Mouse (Mus musculus) embryonic facial prominence, embryonic 15.5 days (tissue): ENCODE data around the gene Tmem200a. TPM values are rescaled to one million over a fixed set of nuclear protein-coding genes. Genes with fewer than 3 reads are reported as not detected.
"Not testable (repeated sequence)": the region's sequence is repeated elsewhere in the genome, so short reads cannot be mapped to it uniquely, and the experiment has no call there.

Experiments
- ATAC-seq: fragments of 200-750 bp; cut with Nextera tagmentation; 2 replicates; pipeline ENCODE4 v1.8.0; 2017; ENCODE audit warnings: low read depth, moderate TSS enrichment; ENCODE audit not compliant: insufficient number of reproducible peaks, low FRiP score, low TSS enrichment
- H3K27ac ChIP-seq: fragments of 300-500 bp; sonication (generic); replicated peaks from 2 replicates; pipeline ENCODE4 v1.5.1; 2015; ENCODE audit warnings: mild to moderate bottlenecking, inconsistent platforms
- H3K27me3 ChIP-seq: fragments of 300-500 bp; sonication (generic); 2 replicates; pipeline ENCODE4 v1.6.1; 2015; ENCODE audit warnings: inconsistent platforms
- H3K36me3 ChIP-seq: fragments of 300-500 bp; sonication (generic); 2 replicates; pipeline ENCODE4 v1.6.1; 2015; ENCODE audit warnings: mild to moderate bottlenecking, inconsistent platforms
- H3K4me1 ChIP-seq: fragments of 300-500 bp; sonication (generic); 2 replicates; pipeline ENCODE4 v1.6.1; 2015; ENCODE audit warnings: inconsistent platforms
- H3K4me2 ChIP-seq: fragments of 300-500 bp; sonication (generic); replicated peaks from 2 replicates; pipeline ENCODE4 v1.6.1; 2015; ENCODE audit warnings: mild to moderate bottlenecking, inconsistent platforms
- H3K4me3 ChIP-seq: fragments of 300-500 bp; sonication (generic); replicated peaks from 2 replicates; pipeline ENCODE4 v1.5.1; 2015; ENCODE audit warnings: mild to moderate bottlenecking, inconsistent platforms
- H3K9ac ChIP-seq: fragments of 300-500 bp; sonication (generic); 2 replicates; pipeline ENCODE4 v1.6.1; 2015; ENCODE audit warnings: inconsistent platforms
- H3K9me3 ChIP-seq: fragments of 300-500 bp; sonication (generic); replicated peaks from 2 replicates; pipeline ENCODE4 v1.6.1; 2016; ENCODE audit warnings: inconsistent platforms
- WGBS: fragments of 180-500 bp; shearing (Covaris S2); methylation state at CpG from one replicate; pipeline ENCODE4 v1.1.7; 2015; 5-methylcytosine and 5-hydroxymethylcytosine counted together
- polyA plus RNA-seq: library from polyadenylated mRNA; unstranded; fragments of >200 nt; fragmentation: Nextera tagmentation; extraction: Ambion mirVana; gene quantifications from 2 replicates; pipeline ENCODE4 v1.2.1, GENCODE M21; 2015

Gene Tmem200a
- polyA plus RNA-seq, 1 experiment from 2014 or later: 15.8 TPM

- WGBS: 46% methylated on average over 3 of the region's 3 CpGs
- peak overlapping the region; percentile 66 for H3K27ac ChIP-seq
- H3K4me1 ChIP-seq: peaks cover 17% of the 10 kb centered on the region
- no peak for ATAC-seq
- H3K36me3 ChIP-seq: no peaks in the 10 kb centered on the region
- H3K27me3 ChIP-seq: no peaks in the 10 kb centered on the region
- H3K4me3 ChIP-seq: no peak overlapping the region
- H3K4me2 ChIP-seq: no peak overlapping the region
- no peaks in the 10 kb centered on the region for H3K9me3 ChIP-seq
- no peak overlapping the region for H3K9ac ChIP-seq
These were observed 150.4 kb downstream of the Tmem200a start for GRCm38 (mm10) chr10:25928448-25928786.

GRCm38 (mm10) chr10:25927553-25928447 is 151.1 kb downstream of the Tmem200a start:
- H3K9me3 ChIP-seq: no peaks in the 10 kb centered on the region
- H3K27me3 ChIP-seq: no peaks in the 10 kb centered on the region
- H3K9ac ChIP-seq: no peak overlapping the region
- no peak overlapping the region for H3K4me2 ChIP-seq
- no peak for ATAC-seq
- no peaks in the 10 kb centered on the region for H3K36me3 ChIP-seq
- WGBS: 31% methylated on average over 11 of the region's 11 CpGs
- peaks cover 17% of the 10 kb centered on the region for H3K4me1 ChIP-seq
- H3K27ac ChIP-seq: peak overlapping the region; percentile 41
- H3K4me3 ChIP-seq: no peak overlapping the region

GRCm38 (mm10) chr10:25920640-25921278 is 158.1 kb downstream of the Tmem200a start:
- Histone ChIP-seq H3K4me2 (no peak overlapping the region), H3K9me3 (no peaks in the 10 kb centered on the region), H3K4me3 (no peak overlapping the region), H3K27me3 (no peaks in the 10 kb centered on the region), H3K27ac (no peak overlapping the region), H3K9ac (no peak overlapping the region), H3K4me1 (no peaks in the 10 kb centered on the region), H3K36me3 (no peaks in the 10 kb centered on the region)
- ATAC-seq: no peak
- WGBS: 51% methylated on average over 4 of the region's 4 CpGs

- Histone ChIP-seq H3K4me1 (no peaks in the 10 kb centered on the region), H3K36me3 (no peaks in the 10 kb centered on the region), H3K27ac (no peak overlapping the region), H3K9ac (no peak overlapping the region), H3K4me3 (no peak overlapping the region), H3K9me3 (no peaks in the 10 kb centered on the region), H3K27me3 (no peaks in the 10 kb centered on the region), H3K4me2 (no peak overlapping the region)
- ATAC-seq: no peak
- 77% methylated on average over 2 of the region's 2 CpGs for WGBS
These were observed 160.7 kb downstream of the Tmem200a start for GRCm38 (mm10) chr10:25918103-25918502.

- Histone ChIP-seq H3K27me3 (no peaks in the 10 kb centered on the region), H3K36me3 (no peaks in the 10 kb centered on the region), H3K27ac (no peak overlapping the region), H3K4me1 (no peaks in the 10 kb centered on the region), H3K4me3 (no peak overlapping the region), H3K9ac (no peak overlapping the region), H3K4me2 (no peak overlapping the region), H3K9me3 (no peaks in the 10 kb centered on the region)
- no peak for ATAC-seq
- 27% methylated on average over 6 of the region's 6 CpGs for whole genome bisulfite sequencing
These were observed 168.6 kb downstream of the Tmem200a start for GRCm38 (mm10) chr10:25910270-25910669.

GRCm38 (mm10) chr10:25908027-25909012 is 170.5 kb downstream of the Tmem200a start:
- H3K9me3 ChIP-seq: no peaks in the 10 kb centered on the region
- no peak overlapping the region for H3K27ac ChIP-seq
- H3K36me3 ChIP-seq: no peaks in the 10 kb centered on the region
- H3K4me2 ChIP-seq: no peak overlapping the region
- no peaks in the 10 kb centered on the region for H3K4me1 ChIP-seq
- WGBS: 74% methylated on average over 10 of the region's 10 CpGs
- H3K27me3 ChIP-seq: no peaks in the 10 kb centered on the region
- H3K9ac ChIP-seq: no peak overlapping the region
- ATAC-seq: no peak
- no peak overlapping the region for H3K4me3 ChIP-seq

GRCm38 (mm10) chr10:25894126-25894525 is 184.7 kb downstream of the Tmem200a start:
- not testable (repeated sequence) for H3K36me3 ChIP-seq, H3K9me3 ChIP-seq, H3K27me3 ChIP-seq, H3K4me1 ChIP-seq, H3K4me3 ChIP-seq, ATAC-seq, H3K4me2 ChIP-seq, H3K9ac ChIP-seq, H3K27ac ChIP-seq
- WGBS: 87% methylated on average over 5 of the region's 5 CpGs

GRCm38 (mm10) chr10:25887225-25887624 is 191.6 kb downstream of the Tmem200a start:
- Histone ChIP-seq H3K27ac (no peak overlapping the region), H3K9me3 (no peaks in the 10 kb centered on the region), H3K4me1 (no peaks in the 10 kb centered on the region), H3K4me2 (no peak overlapping the region), H3K36me3 (no peaks in the 10 kb centered on the region), H3K27me3 (no peaks in the 10 kb centered on the region), H3K9ac (no peak overlapping the region), H3K4me3 (no peak overlapping the region)
- ATAC-seq: no peak
- WGBS: 26% methylated on average over 6 of the region's 6 CpGs

GRCm38 (mm10) chr10:25884512-25884911 is 194.3 kb downstream of the Tmem200a start:
- Histone ChIP-seq H3K27me3 (no peaks in the 10 kb centered on the region), H3K4me2 (no peak overlapping the region), H3K27ac (no peak overlapping the region), H3K36me3 (no peaks in the 10 kb centered on the region), H3K4me3 (no peak overlapping the region), H3K9ac (no peak overlapping the region), H3K9me3 (no peaks in the 10 kb centered on the region), H3K4me1 (no peaks in the 10 kb centered on the region)
- 73% methylated on average over 2 of the region's 2 CpGs for WGBS
- ATAC-seq: no peak

- Histone ChIP-seq H3K9ac (no peak overlapping the region), H3K4me1 (no peaks in the 10 kb centered on the region), H3K4me3 (no peak overlapping the region), H3K36me3 (no peaks in the 10 kb centered on the region), H3K9me3 (no peaks in the 10 kb centered on the region), H3K27me3 (no peaks in the 10 kb centered on the region), H3K27ac (no peak overlapping the region), H3K4me2 (no peak overlapping the region)
- 38% methylated on average over 2 of the region's 2 CpGs for WGBS
- no peak for ATAC-seq
These were observed 201.1 kb downstream of the Tmem200a start for GRCm38 (mm10) chr10:25877731-25878130.

- WGBS: 55% methylated on average over 3 of the region's 3 CpGs
- ATAC-seq: no peak
- no peaks in the 10 kb centered on the region for H3K9me3 ChIP-seq
These were observed 202.0 kb downstream of the Tmem200a start for GRCm38 (mm10) chr10:25876809-25877208.

More at GRCm38 (mm10) chr10:25876809-25877208, 202.0 kb downstream of the Tmem200a start:
- no peaks in the 10 kb centered on the region for H3K36me3 ChIP-seq
- H3K27ac ChIP-seq: no peak overlapping the region
- H3K9ac ChIP-seq: no peak overlapping the region
- H3K4me2 ChIP-seq: no peak overlapping the region
- H3K4me1 ChIP-seq: no peaks in the 10 kb centered on the region
- H3K4me3 ChIP-seq: no peak overlapping the region
- H3K27me3 ChIP-seq: no peaks in the 10 kb centered on the region
